Mouse (Mus musculus): ENCODE data around the gene Nipal1.

Gene Nipal1

GRCm38 (mm10) chr5:72664854-72665253, 17.3 kb downstream of the Nipal1 start:
- DNase-seq (ENCODE audit: low read depth in 1 of 2, low spot score in 2 of 2) = no peak

GRCm38 (mm10) chr5:72665281-72665680, 17.7 kb downstream of the Nipal1 start:
- DNase-seq (ENCODE audit: low read depth in 1 of 2, low spot score in 2 of 2) = peak in 1 of 2 experiments; percentile 22

- no peak for DNase-seq (ENCODE audit: low read depth in 1 of 2, low spot score in 2 of 2)
These were observed 18.8 kb downstream of the Nipal1 start for GRCm38 (mm10) chr5:72666428-72666827.

- DNase-seq (ENCODE audit: low read depth in 1 of 2, low spot score in 2 of 2) = no peak
These were observed 20.8 kb downstream of the Nipal1 start for GRCm38 (mm10) chr5:72668351-72668750.

- no peak for DNase-seq (ENCODE audit: low read depth in 1 of 2, low spot score in 2 of 2)
These were observed 23.6 kb downstream of the Nipal1 start for GRCm38 (mm10) chr5:72671017-72671699.

GRCm38 (mm10) chr5:72674994-72675542, 27.5 kb downstream of the Nipal1 start:
- DNase-seq (ENCODE audit: low read depth in 1 of 2, low spot score in 2 of 2) = no peak

- DNase-seq (ENCODE audit: low read depth in 1 of 2, low spot score in 2 of 2) = no peak
These were observed 33.9 kb downstream of the Nipal1 start for GRCm38 (mm10) chr5:72681451-72681850.

- DNase-seq (ENCODE audit: low read depth in 1 of 2, low spot score in 2 of 2) = no peak
These were observed 42.0 kb downstream of the Nipal1 start for GRCm38 (mm10) chr5:72689556-72689955.

- no peak for DNase-seq (ENCODE audit: low read depth in 1 of 2, low spot score in 2 of 2)
These were observed 42.9 kb downstream of the Nipal1 start for GRCm38 (mm10) chr5:72690516-72690915.

- no peak for DNase-seq (ENCODE audit: low read depth in 1 of 2, low spot score in 2 of 2)
These were observed 47.1 kb downstream of the Nipal1 start for GRCm38 (mm10) chr5:72694684-72695083.

- no peak for DNase-seq (ENCODE audit: low read depth in 1 of 2, low spot score in 2 of 2)
These were observed 48.9 kb downstream of the Nipal1 start for GRCm38 (mm10) chr5:72696491-72696890.

GRCm38 (mm10) chr5:72698343-72698742, 50.7 kb downstream of the Nipal1 start:
- DNase-seq (ENCODE audit: low read depth in 1 of 2, low spot score in 2 of 2) = no peak

- no peak for DNase-seq (ENCODE audit: low read depth in 1 of 2, low spot score in 2 of 2)
These were observed 51.4 kb downstream of the Nipal1 start for GRCm38 (mm10) chr5:72698818-72699499.

- DNase-seq (ENCODE audit: low read depth in 1 of 2, low spot score in 2 of 2) = no peak
These were observed 51.9 kb downstream of the Nipal1 start for GRCm38 (mm10) chr5:72699500-72699818.

- no peak for DNase-seq (ENCODE audit: low read depth in 1 of 2, low spot score in 2 of 2)
These were observed 54.6 kb downstream of the Nipal1 start for GRCm38 (mm10) chr5:72702202-72702601.

GRCm38 (mm10) chr5:72706095-72706494, 58.5 kb downstream of the Nipal1 start:
- no peak for DNase-seq (ENCODE audit: low read depth in 1 of 2, low spot score in 2 of 2)

- DNase-seq (ENCODE audit: low read depth in 1 of 2, low spot score in 2 of 2) = no peak
These were observed 59.1 kb downstream of the Nipal1 start for GRCm38 (mm10) chr5:72706722-72707121.

- no peak for DNase-seq (ENCODE audit: low read depth in 1 of 2, low spot score in 2 of 2)
These were observed 61.9 kb downstream of the Nipal1 start for GRCm38 (mm10) chr5:72709451-72709850.

GRCm38 (mm10) chr5:72709976-72710375, 62.4 kb downstream of the Nipal1 start:
- no peak for DNase-seq (ENCODE audit: low read depth in 1 of 2, low spot score in 2 of 2)

- DNase-seq (ENCODE audit: low read depth in 1 of 2, low spot score in 2 of 2) = peak in 1 of 2 experiments; percentile 5
These were observed 63.1 kb downstream of the Nipal1 start for GRCm38 (mm10) chr5:72710572-72711278.

- no peak for DNase-seq (ENCODE audit: low read depth in 1 of 2, low spot score in 2 of 2)
These were observed 73.0 kb downstream of the Nipal1 start for GRCm38 (mm10) chr5:72720587-72720986.

All from monocyte, adult 2 months (primary cell).